Mouse (Mus musculus) embryonic facial prominence, embryonic 15.5 days (tissue): ENCODE results near the gene Pbx1. TPM values are rescaled to one million over a fixed set of nuclear protein-coding genes. Genes with fewer than 3 reads are reported as not detected.
A peak's percentile ranks its signal among the peaks of the same experiment; 100 is the strongest.

Experiments
- ATAC-seq: fragments of 200-750 bp; cut with Nextera tagmentation; 2 replicates; pipeline ENCODE4 v1.8.0; 2017; ENCODE audit warnings: low read depth, moderate TSS enrichment; ENCODE audit not compliant: insufficient number of reproducible peaks, low FRiP score, low TSS enrichment
- H3K27ac ChIP-seq: fragments of 300-500 bp; sonication (generic); replicated peaks from 2 replicates; pipeline ENCODE4 v1.5.1; 2015; ENCODE audit warnings: mild to moderate bottlenecking, inconsistent platforms
- H3K27me3 ChIP-seq: fragments of 300-500 bp; sonication (generic); 2 replicates; pipeline ENCODE4 v1.6.1; 2015; ENCODE audit warnings: inconsistent platforms
- H3K36me3 ChIP-seq: fragments of 300-500 bp; sonication (generic); 2 replicates; pipeline ENCODE4 v1.6.1; 2015; ENCODE audit warnings: mild to moderate bottlenecking, inconsistent platforms
- H3K4me1 ChIP-seq: fragments of 300-500 bp; sonication (generic); 2 replicates; pipeline ENCODE4 v1.6.1; 2015; ENCODE audit warnings: inconsistent platforms
- H3K4me2 ChIP-seq: fragments of 300-500 bp; sonication (generic); replicated peaks from 2 replicates; pipeline ENCODE4 v1.6.1; 2015; ENCODE audit warnings: mild to moderate bottlenecking, inconsistent platforms
- H3K4me3 ChIP-seq: fragments of 300-500 bp; sonication (generic); replicated peaks from 2 replicates; pipeline ENCODE4 v1.5.1; 2015; ENCODE audit warnings: mild to moderate bottlenecking, inconsistent platforms
- H3K9ac ChIP-seq: fragments of 300-500 bp; sonication (generic); 2 replicates; pipeline ENCODE4 v1.6.1; 2015; ENCODE audit warnings: inconsistent platforms
- H3K9me3 ChIP-seq: fragments of 300-500 bp; sonication (generic); replicated peaks from 2 replicates; pipeline ENCODE4 v1.6.1; 2016; ENCODE audit warnings: inconsistent platforms
- WGBS: fragments of 180-500 bp; shearing (Covaris S2); methylation state at CpG from one replicate; pipeline ENCODE4 v1.1.7; 2015; 5-methylcytosine and 5-hydroxymethylcytosine counted together
- polyA plus RNA-seq: library from polyadenylated mRNA; unstranded; fragments of >200 nt; fragmentation: Nextera tagmentation; extraction: Ambion mirVana; gene quantifications from 2 replicates; pipeline ENCODE4 v1.2.1, GENCODE M21; 2015

The Pbx1 gene
- polyA plus RNA-seq, 1 experiment from 2014 or later = 29.5 TPM

DNA sequence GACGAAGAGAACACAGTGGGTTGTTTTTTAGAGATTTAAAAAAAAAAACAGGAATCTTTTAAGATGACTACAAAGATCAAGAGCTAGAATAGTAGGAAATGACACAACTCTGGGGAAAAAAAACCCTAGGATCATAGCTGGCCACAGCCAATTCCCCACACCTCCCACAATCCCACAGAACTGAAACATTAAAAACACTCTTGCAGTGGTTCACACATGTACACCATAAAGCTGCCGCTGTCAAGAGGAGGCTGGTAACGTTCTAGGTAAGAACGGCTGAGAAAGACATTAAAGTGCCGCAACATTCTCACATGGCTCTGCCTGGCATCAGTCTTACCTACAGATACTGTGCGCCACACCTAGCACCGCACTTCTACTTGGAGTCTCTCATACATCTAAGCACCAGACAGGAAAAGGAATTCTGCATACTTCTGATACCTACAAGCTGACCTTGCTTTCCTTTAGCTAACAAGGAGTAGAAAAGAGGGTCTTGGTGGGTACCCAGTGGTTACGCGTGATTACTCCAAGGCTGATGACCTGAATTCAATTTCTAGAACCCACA lies 176.6 kb downstream of the Pbx1 start:
- Histone ChIP-seq H3K4me3 (no peak overlapping the region), H3K9me3 (no peaks in the 10 kb centered on the region), H3K9ac (no peak overlapping the region), H3K27ac (no peak overlapping the region), H3K4me1 (no peaks in the 10 kb centered on the region), H3K4me2 (no peak overlapping the region), H3K27me3 (no peaks in the 10 kb centered on the region), H3K36me3 (no peaks in the 10 kb centered on the region)
- WGBS = 95% methylated on average over 9 of the region's 9 CpGs
- ATAC-seq = no peak

DNA sequence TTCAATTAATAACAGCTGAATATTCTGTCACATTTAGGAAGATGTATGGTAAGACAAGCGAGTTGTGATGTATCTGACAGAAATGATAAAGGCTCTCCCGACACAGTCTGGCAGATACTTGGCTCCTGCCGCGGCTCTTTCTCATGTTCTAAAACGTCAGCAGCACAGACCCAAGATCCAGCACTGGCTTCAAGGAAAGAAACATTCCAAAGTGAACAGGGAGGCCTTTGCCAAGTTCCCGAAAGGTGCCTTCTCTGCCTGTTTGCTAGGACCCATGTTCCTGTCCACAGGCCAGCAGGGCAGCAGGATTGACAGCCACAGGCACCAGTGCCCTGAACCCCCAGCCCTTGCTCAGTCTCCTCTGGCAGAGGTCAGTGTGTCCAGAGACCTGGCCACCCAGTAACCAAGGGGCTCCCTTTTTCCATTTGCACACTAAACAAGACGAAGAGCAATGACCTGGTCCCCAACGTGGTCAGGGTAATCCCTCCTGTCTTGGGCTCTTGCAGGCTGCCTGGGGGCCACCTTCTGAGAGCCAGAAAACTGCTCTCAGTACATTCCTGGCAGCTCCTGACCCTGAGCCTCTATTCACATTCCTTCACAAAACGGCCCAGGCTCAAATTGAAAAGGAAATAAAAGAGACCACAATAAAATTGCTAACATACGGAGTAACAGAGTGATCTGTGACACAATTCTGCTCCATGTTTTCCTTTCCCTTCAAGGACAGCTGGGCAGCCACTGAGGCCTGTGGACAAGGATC lies 184.9 kb downstream of the Pbx1 start:
- peak; percentile 35; the same call in 1 of the 2 replicates for ATAC-seq
- H3K4me2 ChIP-seq = peak overlapping the region; percentile 27
- 21% methylated on average over 10 of the region's 10 CpGs for WGBS

GRCm38 (mm10) chr1:168245539-168245938 lies 186.5 kb downstream of the Pbx1 start:
- no peaks in the 10 kb centered on the region for H3K36me3 ChIP-seq
- peak overlapping the region; percentile 6; the same call in 1 of the 2 replicates for H3K27ac ChIP-seq
- H3K9ac ChIP-seq = no peak overlapping the region
- 0 out of 2 replicates have a peak overlapping the region, but pooled peaks have one; percentile 6 for H3K4me2 ChIP-seq
- H3K4me3 ChIP-seq = no peak overlapping the region
- ATAC-seq = 0 out of 2 replicates have a peak, but pooled peaks have one; percentile 41
- no peaks in the 10 kb centered on the region for H3K27me3 ChIP-seq
- H3K4me1 ChIP-seq = peaks cover 56% of the 10 kb centered on the region
- 26% methylated on average over 5 of the region's 5 CpGs for WGBS
- H3K9me3 ChIP-seq = no peaks in the 10 kb centered on the region

More for the DNA sequence above, 184.9 kb downstream of the Pbx1 start:
- H3K27ac ChIP-seq = peak overlapping the region; percentile 78; the same call in 1 of the 2 replicates
- H3K27me3 ChIP-seq = no peaks in the 10 kb centered on the region
- no peak overlapping the region for H3K4me3 ChIP-seq
- peaks cover 40% of the 10 kb centered on the region for H3K4me1 ChIP-seq
- no peaks in the 10 kb centered on the region for H3K36me3 ChIP-seq
- no peak overlapping the region for H3K9ac ChIP-seq
- no peaks in the 10 kb centered on the region for H3K9me3 ChIP-seq

DNA sequence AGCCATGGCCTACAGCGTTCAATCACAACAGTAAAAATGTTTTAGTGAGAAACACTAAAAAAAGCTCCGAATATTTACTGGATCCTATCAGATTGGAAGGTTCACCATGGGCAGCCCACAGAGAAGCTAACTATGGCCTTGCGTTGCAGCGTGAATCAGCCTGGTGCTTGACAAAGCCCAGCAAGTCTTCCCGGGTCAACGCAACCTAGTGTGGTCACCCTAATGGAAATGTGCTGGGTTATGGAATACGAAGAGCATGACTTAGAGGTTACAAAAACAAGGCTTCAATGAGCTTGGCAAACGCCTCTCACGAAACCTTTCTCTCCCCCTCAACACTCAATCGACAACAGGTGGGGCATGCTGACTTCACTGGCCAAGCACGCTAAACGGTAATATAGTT lies 188.3 kb downstream of the Pbx1 start:
- Histone ChIP-seq H3K27me3 (no peaks in the 10 kb centered on the region), H3K36me3 (no peaks in the 10 kb centered on the region), H3K9ac (no peak overlapping the region), H3K4me2 (no peak overlapping the region), H3K27ac (no peak overlapping the region), H3K4me3 (no peak overlapping the region), H3K9me3 (no peaks in the 10 kb centered on the region), H3K4me1 (peaks cover 59% of the 10 kb centered on the region)
- 77% methylated on average over 12 of the region's 12 CpGs for WGBS
- no peak for ATAC-seq

DNA sequence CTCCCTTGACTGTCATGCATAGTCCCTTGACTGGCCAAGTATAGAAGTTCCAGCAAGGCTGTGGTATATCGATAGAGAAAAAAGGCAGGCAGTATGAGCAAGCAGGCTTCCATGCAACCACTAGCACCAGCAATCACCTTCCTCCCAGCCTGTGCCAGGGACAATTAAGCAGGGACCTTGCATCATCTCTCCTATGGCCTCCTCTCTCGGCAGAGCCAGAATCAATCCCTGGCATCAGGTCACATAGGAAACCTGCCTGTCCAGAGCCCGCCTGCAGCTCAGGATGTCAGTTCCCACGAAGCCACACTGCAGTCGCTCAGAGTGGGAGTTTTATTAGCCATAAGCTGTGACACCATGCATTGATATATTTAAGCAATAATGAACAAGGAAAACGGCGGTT lies 189.0 kb downstream of the Pbx1 start:
- Histone ChIP-seq H3K36me3 (no peaks in the 10 kb centered on the region), H3K27ac (no peak overlapping the region), H3K4me1 (peaks cover 58% of the 10 kb centered on the region), H3K9ac (no peak overlapping the region), H3K27me3 (no peaks in the 10 kb centered on the region), H3K4me2 (no peak overlapping the region), H3K4me3 (no peak overlapping the region), H3K9me3 (no peaks in the 10 kb centered on the region)
- WGBS = 77% methylated on average over 7 of the region's 7 CpGs
- ATAC-seq = no peak

GRCm38 (mm10) chr1:168241316-168241715 lies 190.8 kb downstream of the Pbx1 start:
- no peaks in the 10 kb centered on the region for H3K27me3 ChIP-seq
- H3K9ac ChIP-seq = no peak overlapping the region
- H3K4me2 ChIP-seq = peak overlapping the region; percentile 32
- no peaks in the 10 kb centered on the region for H3K9me3 ChIP-seq
- WGBS = 14% methylated on average over 7 of the region's 7 CpGs
- no peak overlapping the region; the same call in 1 of the 2 replicates for H3K4me3 ChIP-seq
- H3K4me1 ChIP-seq = peaks cover 40% of the 10 kb centered on the region
- H3K36me3 ChIP-seq = no peaks in the 10 kb centered on the region
- peak overlapping the region; percentile 63; the same call in 1 of the 2 replicates for H3K27ac ChIP-seq
- ATAC-seq = no peak

- peaks cover 35% of the 10 kb centered on the region for H3K4me1 ChIP-seq
- H3K27me3 ChIP-seq = no peaks in the 10 kb centered on the region
- no peak overlapping the region for H3K4me3 ChIP-seq
- peak overlapping the region; percentile 32 for H3K4me2 ChIP-seq
- 18% methylated on average over 7 of the region's 7 CpGs for WGBS
- H3K36me3 ChIP-seq = no peaks in the 10 kb centered on the region
- peak; percentile 55; the same call in 1 of the 2 replicates for ATAC-seq
- no peak overlapping the region for H3K9ac ChIP-seq
- no peaks in the 10 kb centered on the region for H3K9me3 ChIP-seq
- H3K27ac ChIP-seq = peak overlapping the region; percentile 63; the same call in 1 of the 2 replicates
Observed at GRCm38 (mm10) chr1:168240846-168241245, 191.2 kb downstream of the Pbx1 start.

DNA sequence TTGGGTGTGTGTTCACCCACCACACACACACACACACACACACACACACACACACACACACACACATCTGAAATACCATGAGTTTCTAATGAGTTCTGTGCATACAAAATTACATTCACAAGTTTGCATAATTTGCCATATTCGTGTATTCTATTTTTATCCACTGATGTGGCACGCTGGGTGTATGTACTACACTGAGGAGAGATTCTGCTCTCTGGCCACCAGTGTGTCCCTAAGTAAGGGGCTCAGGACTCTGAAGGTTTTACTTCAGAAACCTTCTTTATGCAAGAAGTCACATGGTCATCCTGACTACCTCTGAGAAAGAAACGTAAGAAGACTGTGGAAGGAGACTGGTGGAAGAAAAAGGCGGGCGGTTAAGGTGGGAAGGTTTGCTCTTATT lies 191.7 kb downstream of the Pbx1 start:
- H3K27me3 ChIP-seq = no peaks in the 10 kb centered on the region
- peak overlapping the region; percentile 63; the same call in 1 of the 2 replicates for H3K27ac ChIP-seq
- H3K9ac ChIP-seq = no peak overlapping the region
- H3K4me3 ChIP-seq = no peak overlapping the region
- 49% methylated on average over 5 of the region's 5 CpGs for WGBS
- H3K4me1 ChIP-seq = peaks cover 31% of the 10 kb centered on the region
- no peak for ATAC-seq
- H3K4me2 ChIP-seq = no peak overlapping the region
- no peaks in the 10 kb centered on the region for H3K9me3 ChIP-seq
- no peaks in the 10 kb centered on the region for H3K36me3 ChIP-seq

- Histone ChIP-seq H3K27ac (no peak overlapping the region), H3K9ac (no peak overlapping the region), H3K27me3 (no peaks in the 10 kb centered on the region), H3K4me2 (no peak overlapping the region), H3K4me3 (no peak overlapping the region), H3K4me1 (peaks cover 20% of the 10 kb centered on the region), H3K9me3 (no peaks in the 10 kb centered on the region), H3K36me3 (no peaks in the 10 kb centered on the region)
- no peak for ATAC-seq
- 88% methylated on average over 5 of the region's 5 CpGs for WGBS
Observed at GRCm38 (mm10) chr1:168236101-168236500, 196.0 kb downstream of the Pbx1 start.

- Histone ChIP-seq H3K27me3 (no peaks in the 10 kb centered on the region), H3K9me3 (no peaks in the 10 kb centered on the region), H3K9ac (no peak overlapping the region), H3K27ac (no peak overlapping the region), H3K4me1 (peaks cover 29% of the 10 kb centered on the region), H3K4me2 (no peak overlapping the region), H3K36me3 (no peaks in the 10 kb centered on the region), H3K4me3 (no peak overlapping the region)
- 82% methylated on average over 11 of the region's 11 CpGs for WGBS
- ATAC-seq = no peak
Observed at GRCm38 (mm10) chr1:168234355-168234754, 197.7 kb downstream of the Pbx1 start.

- Histone ChIP-seq H3K4me2 (no peak overlapping the region), H3K9ac (no peak overlapping the region), H3K4me3 (no peak overlapping the region), H3K4me1 (peaks cover 38% of the 10 kb centered on the region), H3K27ac (0 out of 2 replicates have a peak overlapping the region, but pooled peaks have one; percentile 44), H3K9me3 (no peaks in the 10 kb centered on the region), H3K27me3 (no peaks in the 10 kb centered on the region), H3K36me3 (no peaks in the 10 kb centered on the region)
- ATAC-seq = no peak
- WGBS = 95% methylated on average over 1 of the region's 1 CpGs
Observed at GRCm38 (mm10) chr1:168233182-168233581, 198.9 kb downstream of the Pbx1 start.
